Mouse (Mus musculus): Measurements from ENCODE around the gene Pdcd6.

Pdcd6 gene

DNA sequence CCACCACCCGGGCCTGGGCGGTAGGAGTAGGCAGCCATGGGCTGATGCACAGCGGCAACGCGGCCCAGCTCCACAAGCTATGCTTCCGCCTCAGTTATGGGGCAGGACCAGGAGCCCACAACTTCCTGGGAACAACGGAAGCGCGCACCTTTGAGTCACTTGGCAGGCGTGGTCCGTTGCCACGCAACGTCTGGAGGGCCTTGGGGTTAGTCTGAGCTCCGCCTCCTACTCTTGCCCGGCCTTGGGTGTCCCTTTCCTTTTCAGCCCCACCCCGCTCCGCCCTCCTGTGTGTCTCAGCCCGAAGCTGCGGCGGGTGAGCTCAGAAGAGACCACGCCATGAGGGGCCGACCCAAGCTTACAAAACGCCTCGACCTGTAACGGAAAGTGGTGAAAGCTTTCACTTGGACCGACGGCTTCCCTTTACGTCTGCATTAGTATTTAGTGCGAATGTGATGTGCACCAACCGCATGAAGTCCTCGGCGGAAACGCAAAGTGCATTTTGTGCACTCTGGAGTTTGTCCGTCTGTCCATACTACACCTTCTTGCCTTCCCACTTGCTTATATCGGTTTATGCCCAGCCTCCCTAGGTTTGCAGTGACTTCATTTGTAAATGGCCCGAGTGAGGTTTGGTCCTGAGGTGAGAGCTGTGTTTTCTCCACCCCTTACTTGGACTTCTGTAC is at the start of gene Pdcd6:
Pdcd6 (minus strand) TSS at position 411 of the 680 bp plus-strand sequence.
- peak; percentile 72 for DNase-seq (ENCODE audit: low spot score)

GRCm38 (mm10) chr13:74363859-74364235 is 46.5 kb upstream of the Pdcd6 start, which contains the start of gene Lrrc14b:
Lrrc14b (minus strand) TSS chr13:74364005.
- DNase-seq (ENCODE audit: low spot score): no peak

- no peak for DNase-seq (ENCODE audit: low spot score)
Observed at GRCm38 (mm10) chr13:74363176-74363858, 45.9 kb upstream of the Pdcd6 start.

- no peak for DNase-seq (ENCODE audit: low spot score)
Observed at GRCm38 (mm10) chr13:74362218-74362617, 44.8 kb upstream of the Pdcd6 start.

- DNase-seq (ENCODE audit: low spot score): no peak
Observed at GRCm38 (mm10) chr13:74356491-74356890, 39.1 kb upstream of the Pdcd6 start.

- no peak for DNase-seq (ENCODE audit: low spot score)
Observed at GRCm38 (mm10) chr13:74350435-74350906, 33.1 kb upstream of the Pdcd6 start.

- DNase-seq (ENCODE audit: low spot score): peak; percentile 97
Observed at GRCm38 (mm10) chr13:74349566-74350434, 32.4 kb upstream of the Pdcd6 start, which contains the start of the genes Sdha and Ccdc127. Sdha (minus strand) TSS chr13:74350280. Ccdc127 (plus strand) TSS chr13:74350309.

- no peak for DNase-seq (ENCODE audit: low spot score)
Observed at GRCm38 (mm10) chr13:74341036-74341435, 23.7 kb upstream of the Pdcd6 start.

DNA sequence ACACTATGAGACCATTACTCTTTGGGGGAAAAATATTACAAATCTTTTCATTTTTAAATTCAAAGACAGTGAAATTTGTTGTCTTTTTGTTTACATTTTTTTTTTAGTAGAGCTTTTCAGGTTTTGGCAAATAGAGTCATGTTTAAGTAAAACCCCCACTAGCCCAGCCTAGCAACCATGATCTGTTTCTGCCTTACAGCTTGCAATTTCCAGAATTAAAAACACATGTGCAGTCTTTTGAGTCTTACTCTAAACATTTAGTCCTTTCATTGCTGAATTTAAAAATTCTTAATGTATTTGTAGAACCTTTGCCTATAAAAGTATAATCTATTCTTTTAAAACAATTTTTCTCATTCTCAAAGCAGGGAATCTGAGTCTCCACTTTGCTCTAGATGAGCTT is 11.9 kb upstream of the Pdcd6 start:
- DNase-seq (ENCODE audit: low spot score): no peak

- DNase-seq (ENCODE audit: low spot score): no peak
Observed at GRCm38 (mm10) chr13:74316789-74317169, 601 bp downstream of the Pdcd6 start.

DNA sequence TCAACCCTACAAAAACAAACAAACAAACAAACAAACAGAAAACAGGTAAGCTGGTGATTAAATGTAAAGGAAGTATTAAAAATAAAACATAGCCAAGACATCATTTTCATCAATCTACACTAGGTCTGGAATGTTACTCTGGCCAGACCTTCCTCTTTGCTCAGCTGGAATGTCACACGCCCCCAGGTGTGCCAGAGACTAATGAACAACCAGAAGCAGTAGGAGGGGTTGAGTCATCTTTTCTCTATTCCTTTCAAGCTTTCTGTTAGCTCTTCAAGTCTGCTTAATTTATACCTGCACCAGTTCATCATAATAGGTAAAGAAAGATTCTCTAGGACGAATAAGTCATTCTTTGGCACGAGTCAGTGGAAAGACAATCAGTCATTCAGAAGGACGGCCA is 994 bp downstream of the Pdcd6 start:
- no peak for DNase-seq (ENCODE audit: low spot score)

- no peak for DNase-seq (ENCODE audit: low spot score)
Observed at GRCm38 (mm10) chr13:74314616-74315015, 2.8 kb downstream of the Pdcd6 start.

DNA sequence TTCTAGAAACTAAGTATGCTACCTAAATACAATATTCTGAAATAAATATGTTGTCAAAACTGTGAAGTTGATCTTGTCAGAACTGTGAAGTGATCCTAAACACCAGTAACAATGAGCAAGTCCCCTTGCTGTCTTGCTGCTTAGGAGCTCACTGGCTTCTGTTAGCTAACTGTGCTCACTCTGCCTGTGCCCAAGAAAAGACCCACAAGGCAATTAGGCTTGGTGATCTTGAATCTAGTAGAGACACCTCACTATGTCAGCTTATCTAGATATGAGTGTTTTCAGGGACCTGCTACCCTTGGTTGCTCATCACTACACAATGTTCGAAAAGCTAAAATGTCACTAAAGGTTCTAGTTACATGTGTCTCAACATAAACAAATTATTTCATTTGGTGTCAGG is 11.6 kb downstream of the Pdcd6 start:
- DNase-seq (ENCODE audit: low spot score): no peak

DNA sequence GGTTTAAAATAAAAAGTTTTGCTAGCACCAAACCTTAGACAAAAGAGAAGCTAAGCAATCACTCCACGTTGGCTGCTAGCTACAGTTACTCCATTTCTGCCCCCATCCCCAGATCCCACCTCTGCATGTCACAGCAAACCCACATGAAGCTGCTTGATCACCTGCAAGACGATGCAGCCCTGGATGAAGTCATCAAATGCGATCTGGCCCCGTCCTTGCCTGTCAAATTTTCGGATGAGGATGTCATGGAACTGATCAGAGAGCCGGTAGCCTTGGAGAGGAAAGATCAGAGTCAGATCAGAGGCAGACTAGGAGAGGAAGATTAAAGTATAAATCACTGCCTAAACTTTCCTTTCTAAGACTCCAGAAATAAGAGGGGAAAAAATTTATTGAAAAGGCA is 12.0 kb downstream of the Pdcd6 start:
- DNase-seq (ENCODE audit: low spot score): no peak

DNA sequence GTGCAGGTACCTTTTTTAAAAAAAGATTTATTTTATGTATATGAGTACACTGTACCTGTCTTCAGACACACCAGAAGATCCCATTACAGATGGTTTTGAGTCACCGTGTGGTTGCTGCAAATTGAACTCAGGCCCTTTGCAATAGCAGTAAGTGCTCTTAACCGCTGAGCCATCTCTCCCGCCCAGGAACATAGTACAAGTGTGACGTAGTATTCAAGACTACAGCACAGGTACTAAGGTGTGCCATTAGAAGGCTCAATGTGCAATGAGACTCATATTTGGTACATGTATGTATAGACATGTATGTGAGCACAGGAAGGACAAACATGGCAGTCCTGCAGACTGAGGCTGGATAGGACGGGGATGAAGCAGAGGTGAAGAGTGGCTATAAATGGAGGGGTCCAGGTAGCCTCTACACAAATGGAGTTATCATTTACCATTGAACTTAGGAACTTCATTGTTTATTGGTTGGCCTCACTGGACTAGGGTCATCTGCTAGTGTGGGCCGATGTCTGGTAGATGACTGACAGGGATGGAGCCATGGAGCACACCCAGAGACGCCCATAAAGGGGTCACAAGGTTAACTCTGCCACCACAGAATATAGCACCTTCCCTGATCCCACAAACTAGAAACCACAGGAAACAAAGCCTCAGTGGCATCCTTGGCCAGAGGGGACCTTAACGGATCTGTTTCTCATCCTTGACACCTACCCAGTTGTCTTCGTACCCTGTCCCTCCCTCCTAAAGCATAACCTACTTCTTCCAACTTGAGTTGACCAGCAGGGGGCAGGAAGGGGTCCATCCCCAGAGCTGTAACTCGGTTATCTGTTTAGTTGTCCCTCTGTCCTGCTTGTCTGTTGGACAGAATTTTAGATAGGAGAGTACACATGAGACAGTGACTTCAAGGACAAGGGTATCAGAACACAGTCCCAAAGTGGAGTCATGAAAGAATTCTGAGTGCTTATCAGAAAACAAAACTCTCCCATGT is 15.0 kb downstream of the Pdcd6 start:
- DNase-seq (ENCODE audit: low spot score): no peak

DNA sequence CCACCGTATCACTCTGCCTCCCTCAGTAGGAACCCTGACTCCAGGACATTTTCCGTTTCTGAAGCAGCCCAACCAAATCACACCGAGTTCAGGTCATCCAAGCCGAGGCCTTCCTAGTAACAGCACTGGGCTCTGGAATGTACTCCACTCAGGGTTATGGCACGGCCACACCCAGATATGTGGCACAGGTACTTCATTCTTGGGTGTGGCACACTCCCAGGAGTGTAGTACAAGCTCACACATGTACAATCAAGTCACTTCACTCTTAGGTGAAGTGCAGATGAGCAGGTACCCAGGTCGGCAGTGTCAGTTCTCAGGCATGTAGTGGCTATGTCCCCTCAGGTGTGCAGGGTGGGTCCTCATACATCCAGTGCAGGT is 15.8 kb downstream of the Pdcd6 start:
- DNase-seq (ENCODE audit: low spot score): no peak

DNA sequence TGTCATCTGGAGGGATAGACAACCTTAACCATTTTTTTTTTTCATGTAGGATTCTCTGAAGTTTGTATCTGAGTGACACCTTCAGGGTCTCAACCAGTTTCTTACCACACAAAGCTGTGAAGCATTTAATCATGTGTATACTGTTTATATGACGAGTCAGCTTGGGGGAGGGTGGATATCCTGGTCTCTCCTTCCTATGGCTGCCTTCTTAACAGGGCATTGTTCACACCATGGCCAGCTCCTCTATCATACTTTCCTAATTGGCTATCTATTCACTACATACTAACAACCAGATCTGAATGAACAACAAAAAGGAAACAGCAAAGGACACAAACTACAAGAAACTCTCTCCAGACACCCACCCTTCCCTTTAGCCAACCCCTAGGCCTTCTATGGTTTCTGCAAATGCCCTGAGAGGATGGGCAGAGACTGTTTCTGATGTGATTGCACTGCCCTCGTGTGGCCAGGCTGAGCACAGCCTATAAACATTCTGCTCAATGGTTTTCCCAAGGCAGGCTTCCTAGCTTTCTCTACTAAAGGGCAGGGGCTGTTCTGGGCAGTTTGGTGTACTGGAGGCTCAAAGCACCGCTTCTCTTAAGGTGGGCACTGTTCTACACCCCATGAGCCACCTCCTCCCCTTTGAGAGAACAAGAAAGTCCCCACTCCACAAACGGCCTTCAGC is 16.3 kb downstream of the Pdcd6 start:
- peak; percentile 27 for DNase-seq (ENCODE audit: low spot score)

DNA sequence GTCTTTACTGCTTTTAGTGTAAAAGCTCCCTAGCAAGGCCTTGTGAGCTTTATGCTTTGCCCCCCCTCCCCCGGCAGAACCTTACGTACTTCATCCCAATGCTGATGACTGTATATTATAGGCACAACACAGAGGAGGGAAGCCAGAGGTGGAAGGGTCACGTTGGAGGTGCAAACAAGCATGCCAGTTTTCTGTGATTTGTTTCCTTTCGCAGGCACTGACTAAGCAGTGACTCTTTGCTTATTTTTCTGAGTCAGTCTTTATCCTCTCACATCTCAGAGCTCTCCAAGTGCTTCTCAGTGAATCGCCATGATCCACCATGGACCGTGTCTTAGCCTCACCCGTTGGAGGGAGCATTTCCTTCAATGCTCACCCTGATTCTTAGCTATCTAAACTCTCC is 21.0 kb downstream of the Pdcd6 start:
- no peak for DNase-seq (ENCODE audit: low spot score)

- DNase-seq (ENCODE audit: low spot score): peak; percentile 9
Observed at GRCm38 (mm10) chr13:74292167-74292566, 25.2 kb downstream of the Pdcd6 start, which contains the start of gene Ahrr. Ahrr (minus strand) TSS chr13:74292331.

- no peak for DNase-seq (ENCODE audit: low spot score)
Observed at GRCm38 (mm10) chr13:74289646-74290045, 27.7 kb downstream of the Pdcd6 start.

DNA sequence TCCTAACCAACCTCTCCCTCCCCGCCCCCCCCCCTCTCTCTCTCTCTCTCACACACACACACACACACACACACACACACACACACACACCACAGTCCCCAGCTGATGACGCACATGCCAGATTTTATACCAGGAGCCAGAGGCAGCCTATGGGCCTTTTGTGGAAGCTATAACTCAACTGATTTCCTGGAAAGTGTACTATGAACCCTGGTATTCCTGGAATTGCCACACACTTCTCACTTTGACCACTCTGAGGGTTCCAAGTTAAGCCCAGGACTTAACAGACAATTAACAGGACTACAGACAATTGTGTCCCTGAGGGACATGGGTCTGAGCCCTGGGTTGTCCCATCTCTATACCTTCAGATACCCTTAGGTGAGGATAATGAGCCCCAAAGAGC is 35.1 kb downstream of the Pdcd6 start:
- no peak for DNase-seq (ENCODE audit: low spot score)

Measured in ovary, postnatal 10 days (tissue).